Mouse (Mus musculus): ENCODE measurements around the gene Mpg. TPM values are rescaled to one million over a fixed set of nuclear protein-coding genes. Genes with fewer than 3 reads are reported as not detected.

Gene Mpg
- polyA plus RNA-seq, 1 experiment from 2014 or later, result 37.8 TPM

GRCm38 (mm10) chr11:32247068-32247467, 20.8 kb downstream of the Mpg start:
- Histone ChIP-seq H3K36me3 (ENCODE audit: control insufficient read depth, insufficient read depth, low read length) (peaks cover 12% of the 10 kb centered on the region), H3K27ac (replicated peaks; ENCODE audit: low read depth, low read length) (no peak overlapping the region), H3K27me3 (ENCODE audit: control insufficient read depth, insufficient read depth, low read length) (no peaks in the 10 kb centered on the region), H3K9me3 (ENCODE audit: control insufficient read depth, low read length) (no peaks in the 10 kb centered on the region), H3K4me3 (ENCODE audit: low read depth, low read length) (no peak overlapping the region), H3K4me1 (ENCODE audit: control insufficient read depth, insufficient read depth, low read length) (no peaks in the 10 kb centered on the region), H3K4me2 (ENCODE audit: low read depth, severe bottlenecking) (no peak overlapping the region), H3K9ac (ENCODE audit: low read length) (no peak overlapping the region)
- no peak for DNase-seq (ENCODE audit: low spot score)
- ATAC-seq (ENCODE audit: insufficient number of reproducible peaks, low FRiP score, low TSS enrichment, low read depth), result no peak

DNA sequence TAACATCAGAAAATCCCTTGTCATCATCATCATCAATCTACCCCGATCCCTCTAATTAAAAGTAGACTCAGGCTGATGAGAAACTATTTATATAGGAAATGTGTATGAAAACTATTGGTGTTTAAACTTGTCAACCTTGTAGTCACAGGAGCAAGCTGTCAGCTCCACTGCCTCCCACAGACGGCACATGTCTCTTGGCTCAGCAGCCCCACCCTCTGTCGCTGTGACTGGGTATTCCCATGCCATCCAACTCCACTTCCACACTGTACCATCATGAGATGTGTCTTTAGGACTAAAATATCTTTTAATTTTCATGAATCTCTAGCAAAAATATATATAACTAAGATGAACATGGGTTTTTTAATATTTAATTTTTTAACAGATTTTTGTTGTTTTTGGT, 22.0 kb downstream of the Mpg start:
- H3K27ac ChIP-seq (replicated peaks; ENCODE audit: low read depth, low read length), result no peak overlapping the region
- 90% methylated on average over 3 of the region's 3 CpGs for WGBS

DNA sequence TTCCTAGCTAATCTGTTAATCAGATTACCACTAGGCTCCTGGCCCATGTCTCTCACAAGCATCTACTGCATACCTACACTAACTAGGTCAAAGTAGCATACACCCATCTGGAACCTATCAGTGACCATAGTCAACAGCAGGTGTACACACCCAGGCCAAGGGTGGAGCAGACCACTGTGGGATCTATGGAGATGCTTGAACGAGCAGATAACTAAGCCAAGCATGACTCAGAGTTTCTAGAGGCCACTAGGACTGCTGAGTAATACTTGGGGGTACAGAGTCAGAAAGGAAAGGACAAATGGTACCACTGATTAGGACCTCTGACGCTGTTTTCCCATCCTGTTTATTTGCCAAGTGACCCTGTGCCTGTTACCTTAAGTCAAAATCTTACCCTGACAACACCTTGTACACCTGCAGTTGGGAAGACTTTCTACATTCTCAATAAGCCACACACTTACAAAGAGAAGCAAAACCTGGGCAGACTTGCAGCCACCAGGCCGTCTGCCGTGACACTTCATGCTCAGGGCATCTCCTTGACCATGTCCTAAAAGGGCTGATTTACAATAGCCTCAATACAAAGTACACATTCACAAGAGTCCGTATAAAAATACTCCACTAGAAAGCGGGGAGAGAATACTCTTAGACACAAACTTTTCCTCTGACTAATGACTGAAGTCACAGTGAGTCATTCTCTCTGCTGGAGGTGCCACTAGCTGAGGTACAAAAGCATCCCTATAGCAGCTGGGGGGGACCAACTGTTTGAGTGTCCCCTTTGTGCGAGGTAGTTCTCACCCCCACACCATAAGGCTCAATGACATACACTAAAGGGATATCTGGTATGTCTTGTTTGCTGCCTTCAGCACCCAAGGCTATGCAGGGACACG, 24.8 kb downstream of the Mpg start:
- H3K36me3 ChIP-seq (ENCODE audit: control insufficient read depth, insufficient read depth, low read length), result peaks cover 12% of the 10 kb centered on the region; the same call in 1 of the 2 replicates
- 89% methylated on average over 8 of the region's 8 CpGs for whole genome bisulfite sequencing
- H3K27ac ChIP-seq (replicated peaks; ENCODE audit: low read depth, low read length), result no peak overlapping the region
- no peak overlapping the region for H3K4me3 ChIP-seq (ENCODE audit: low read depth, low read length)
- H3K9me3 ChIP-seq (ENCODE audit: control insufficient read depth, low read length), result no peaks in the 10 kb centered on the region
- no peaks in the 10 kb centered on the region for H3K27me3 ChIP-seq (ENCODE audit: control insufficient read depth, insufficient read depth, low read length)
- no peak overlapping the region for H3K4me2 ChIP-seq (ENCODE audit: low read depth, severe bottlenecking)
- no peak for ATAC-seq (ENCODE audit: insufficient number of reproducible peaks, low FRiP score, low TSS enrichment, low read depth)
- no peak overlapping the region for H3K9ac ChIP-seq (ENCODE audit: low read length)
- DNase-seq (ENCODE audit: low spot score), result no peak
- no peaks in the 10 kb centered on the region for H3K4me1 ChIP-seq (ENCODE audit: control insufficient read depth, insufficient read depth, low read length)

More for the DNA sequence above, 22.0 kb downstream of the Mpg start:
- no peak overlapping the region for H3K4me3 ChIP-seq (ENCODE audit: low read depth, low read length)
- no peaks in the 10 kb centered on the region for H3K4me1 ChIP-seq (ENCODE audit: control insufficient read depth, insufficient read depth, low read length)
- no peaks in the 10 kb centered on the region for H3K27me3 ChIP-seq (ENCODE audit: control insufficient read depth, insufficient read depth, low read length)
- ATAC-seq (ENCODE audit: insufficient number of reproducible peaks, low FRiP score, low TSS enrichment, low read depth) (no peak), DNase-seq (ENCODE audit: low spot score) (no peak)
- H3K36me3 ChIP-seq (ENCODE audit: control insufficient read depth, insufficient read depth, low read length), result peaks cover 12% of the 10 kb centered on the region
- no peak overlapping the region for H3K4me2 ChIP-seq (ENCODE audit: low read depth, severe bottlenecking)
- no peaks in the 10 kb centered on the region for H3K9me3 ChIP-seq (ENCODE audit: control insufficient read depth, low read length)
- H3K9ac ChIP-seq (ENCODE audit: low read length), result no peak overlapping the region

- Histone ChIP-seq H3K9ac (ENCODE audit: low read length) (no peak overlapping the region), H3K27me3 (ENCODE audit: control insufficient read depth, insufficient read depth, low read length) (no peaks in the 10 kb centered on the region), H3K4me2 (ENCODE audit: low read depth, severe bottlenecking) (no peak overlapping the region), H3K27ac (replicated peaks; ENCODE audit: low read depth, low read length) (no peak overlapping the region), H3K36me3 (ENCODE audit: control insufficient read depth, insufficient read depth, low read length) (peaks cover 8% of the 10 kb centered on the region; the same call in 1 of the 2 replicates), H3K4me1 (ENCODE audit: control insufficient read depth, insufficient read depth, low read length) (no peaks in the 10 kb centered on the region), H3K9me3 (ENCODE audit: control insufficient read depth, low read length) (no peaks in the 10 kb centered on the region), H3K4me3 (ENCODE audit: low read depth, low read length) (no peak overlapping the region)
- ATAC-seq (ENCODE audit: insufficient number of reproducible peaks, low FRiP score, low TSS enrichment, low read depth) (no peak), DNase-seq (ENCODE audit: low spot score) (no peak)
- 97% methylated on average over 1 of the region's 1 CpGs for WGBS
These were observed 26.8 kb downstream of the Mpg start for GRCm38 (mm10) chr11:32253121-32253520.

GRCm38 (mm10) chr11:32256146-32256545, 29.8 kb downstream of the Mpg start:
- ATAC-seq (ENCODE audit: insufficient number of reproducible peaks, low FRiP score, low TSS enrichment, low read depth) (no peak), DNase-seq (ENCODE audit: low spot score) (no peak)
- Histone ChIP-seq H3K36me3 (ENCODE audit: control insufficient read depth, insufficient read depth, low read length) (peaks cover 5% of the 10 kb centered on the region; the same call in 1 of the 2 replicates), H3K4me1 (ENCODE audit: control insufficient read depth, insufficient read depth, low read length) (no peaks in the 10 kb centered on the region), H3K27ac (replicated peaks; ENCODE audit: low read depth, low read length) (no peak overlapping the region), H3K4me3 (ENCODE audit: low read depth, low read length) (no peak overlapping the region), H3K9ac (ENCODE audit: low read length) (no peak overlapping the region), H3K27me3 (ENCODE audit: control insufficient read depth, insufficient read depth, low read length) (no peaks in the 10 kb centered on the region), H3K4me2 (ENCODE audit: low read depth, severe bottlenecking) (no peak overlapping the region), H3K9me3 (ENCODE audit: control insufficient read depth, low read length) (no peaks in the 10 kb centered on the region)
- 97% methylated on average over 1 of the region's 1 CpGs for WGBS

GRCm38 (mm10) chr11:32256566-32256965, 30.3 kb downstream of the Mpg start:
- no peaks in the 10 kb centered on the region for H3K9me3 ChIP-seq (ENCODE audit: control insufficient read depth, low read length)
- no peak overlapping the region for H3K9ac ChIP-seq (ENCODE audit: low read length)
- no peak overlapping the region for H3K4me2 ChIP-seq (ENCODE audit: low read depth, severe bottlenecking)
- DNase-seq (ENCODE audit: low spot score) (no peak), ATAC-seq (ENCODE audit: insufficient number of reproducible peaks, low FRiP score, low TSS enrichment, low read depth) (no peak)
- no peak overlapping the region for H3K4me3 ChIP-seq (ENCODE audit: low read depth, low read length)
- 84% methylated on average over 3 of the region's 3 CpGs for WGBS
- H3K27ac ChIP-seq (replicated peaks; ENCODE audit: low read depth, low read length), result no peak overlapping the region
- H3K4me1 ChIP-seq (ENCODE audit: control insufficient read depth, insufficient read depth, low read length), result no peaks in the 10 kb centered on the region
- H3K27me3 ChIP-seq (ENCODE audit: control insufficient read depth, insufficient read depth, low read length), result no peaks in the 10 kb centered on the region
- H3K36me3 ChIP-seq (ENCODE audit: control insufficient read depth, insufficient read depth, low read length), result peaks cover 4% of the 10 kb centered on the region; the same call in 1 of the 2 replicates

- Histone ChIP-seq H3K4me2 (ENCODE audit: low read depth, severe bottlenecking) (no peak overlapping the region), H3K9ac (ENCODE audit: low read length) (no peak overlapping the region), H3K9me3 (ENCODE audit: control insufficient read depth, low read length) (no peaks in the 10 kb centered on the region), H3K4me3 (ENCODE audit: low read depth, low read length) (no peak overlapping the region), H3K36me3 (ENCODE audit: control insufficient read depth, insufficient read depth, low read length) (peaks cover 2% of the 10 kb centered on the region; the same call in 1 of the 2 replicates), H3K4me1 (ENCODE audit: control insufficient read depth, insufficient read depth, low read length) (no peaks in the 10 kb centered on the region; the same call in 1 of the 2 replicates), H3K27ac (replicated peaks; ENCODE audit: low read depth, low read length) (no peak overlapping the region), H3K27me3 (ENCODE audit: control insufficient read depth, insufficient read depth, low read length) (no peaks in the 10 kb centered on the region)
- DNase-seq (ENCODE audit: low spot score) (no peak), ATAC-seq (ENCODE audit: insufficient number of reproducible peaks, low FRiP score, low TSS enrichment, low read depth) (no peak)
- 74% methylated on average over 10 of the region's 10 CpGs for WGBS
These were observed 36.5 kb downstream of the Mpg start for GRCm38 (mm10) chr11:32262674-32263415.

DNA sequence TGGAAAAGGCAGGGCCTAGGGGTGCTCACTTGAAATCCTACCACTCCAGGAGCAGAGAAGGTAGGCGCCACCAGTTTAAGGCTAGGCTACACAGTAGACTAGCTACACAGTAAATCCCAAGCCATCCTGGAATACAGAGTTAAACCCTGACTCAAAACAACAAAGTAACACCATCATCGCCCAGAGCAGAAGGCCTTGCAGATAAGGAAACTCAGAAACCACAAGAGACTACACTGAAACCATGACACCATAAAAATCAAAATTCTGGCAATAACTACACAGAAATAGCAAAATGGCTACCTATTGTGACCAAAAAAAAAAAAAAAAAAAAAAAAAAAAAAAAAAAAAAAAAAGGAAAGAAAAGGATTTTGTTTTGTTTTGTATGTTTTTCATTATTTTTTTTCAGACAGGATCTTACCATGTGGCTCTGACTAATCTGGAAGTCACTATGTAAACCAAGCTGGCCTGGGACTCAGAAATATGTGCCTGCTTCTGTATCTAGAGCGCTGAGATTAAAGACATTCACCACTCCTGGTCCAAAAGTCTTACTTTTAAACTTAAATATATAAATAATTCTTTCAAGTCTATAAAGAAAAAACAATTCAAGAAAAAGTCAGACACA, 38.9 kb downstream of the Mpg start:
- H3K36me3 ChIP-seq (ENCODE audit: control insufficient read depth, insufficient read depth, low read length), result no peaks in the 10 kb centered on the region
- no peak overlapping the region for H3K27ac ChIP-seq (replicated peaks; ENCODE audit: low read depth, low read length)
- no peaks in the 10 kb centered on the region for H3K9me3 ChIP-seq (ENCODE audit: control insufficient read depth, low read length)
- H3K27me3 ChIP-seq (ENCODE audit: control insufficient read depth, insufficient read depth, low read length), result no peaks in the 10 kb centered on the region
- ATAC-seq (ENCODE audit: insufficient number of reproducible peaks, low FRiP score, low TSS enrichment, low read depth) (no peak), DNase-seq (ENCODE audit: low spot score) (no peak)
- H3K4me2 ChIP-seq (ENCODE audit: low read depth, severe bottlenecking), result no peak overlapping the region
- H3K9ac ChIP-seq (ENCODE audit: low read length), result no peak overlapping the region
- H3K4me3 ChIP-seq (ENCODE audit: low read depth, low read length), result no peak overlapping the region
- H3K4me1 ChIP-seq (ENCODE audit: control insufficient read depth, insufficient read depth, low read length), result no peaks in the 10 kb centered on the region; the same call in 1 of the 2 replicates
- 98% methylated on average over 3 of the region's 3 CpGs for WGBS

Measured in limb, embryonic 11.5 days (tissue).